Mouse (Mus musculus): ENCODE results near the gene Ptger1. TPM values are rescaled to one million over a fixed set of nuclear protein-coding genes. Genes with fewer than 3 reads are reported as not detected.

Gene Ptger1
- polyA plus RNA-seq, 1 experiment: 0.50 TPM

DNA sequence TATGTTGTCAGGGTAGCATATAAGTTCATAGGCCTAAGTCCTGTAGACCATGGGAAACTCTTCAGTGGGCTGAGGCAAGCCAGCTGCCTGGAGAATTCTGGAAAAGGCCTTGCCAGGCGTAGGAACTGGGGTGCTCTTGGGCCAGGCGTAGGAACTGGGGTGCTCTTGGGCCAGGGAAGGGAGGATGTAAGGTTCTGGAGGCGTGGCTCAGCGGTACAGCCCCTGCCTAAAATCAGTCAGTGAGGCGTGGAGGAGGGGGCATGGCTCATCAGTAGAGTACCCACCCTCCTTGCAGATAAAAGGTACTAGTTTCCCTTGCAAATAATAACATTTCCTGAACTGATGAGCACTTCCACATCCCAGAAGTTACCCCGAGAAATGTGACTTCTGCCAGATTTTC, 11.8 kb upstream of the Ptger1 start:
- no peak for TF ChIP-seq CTCF (IDR thresholded peaks at IDR 0.05; ENCODE audit: borderline replicate concordance, control insufficient read depth, extremely low read depth, insufficient read depth, low read length, poor library complexity)
- no peak for TF ChIP-seq POLR2A (IDR thresholded peaks at IDR 0.05; ENCODE audit: control insufficient read depth, extremely low read depth, insufficient read depth, low read length, poor library complexity)
- DNase-seq: no peak
- 97% methylated on average over 6 of the region's 6 CpGs for WGBS
- Histone ChIP-seq H3K4me1 (replicated peaks; ENCODE audit: control insufficient read depth, insufficient read depth, low read length) (peaks cover 14% of the 10 kb centered on the region), H3K36me3 (ENCODE audit: control insufficient read depth, insufficient read depth, low read length) (no peaks in the 10 kb centered on the region), H3K27ac (ENCODE audit: control insufficient read depth, insufficient read depth, low read length) (no peak overlapping the region), H3K27me3 (ENCODE audit: control insufficient read depth, insufficient read depth, low read length) (no peaks in the 10 kb centered on the region), H3K4me3 (ENCODE audit: control insufficient read depth, insufficient read depth, low read length) (no peak overlapping the region)

DNA sequence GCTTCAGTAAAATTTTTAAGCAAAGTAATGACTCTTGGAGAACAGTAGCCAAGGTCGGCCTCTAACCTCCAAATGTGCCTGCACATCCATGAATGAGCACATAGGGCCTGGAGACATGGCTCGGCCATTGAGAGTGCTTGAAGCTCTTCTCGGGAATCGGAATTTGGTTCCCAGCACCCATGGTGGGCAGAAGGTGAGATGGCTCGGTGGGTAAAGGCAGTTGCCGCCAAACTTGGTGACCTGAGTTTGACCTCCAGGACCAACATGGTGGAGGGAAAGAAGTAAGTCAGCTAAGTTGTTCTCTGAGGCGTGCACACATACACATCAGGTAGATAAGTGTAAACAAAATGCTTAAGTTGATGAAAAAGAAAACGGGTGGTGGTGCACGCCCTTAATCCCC, 10.4 kb upstream of the Ptger1 start:
- Histone ChIP-seq H3K27me3 (ENCODE audit: control insufficient read depth, insufficient read depth, low read length) (no peaks in the 10 kb centered on the region), H3K27ac (ENCODE audit: control insufficient read depth, insufficient read depth, low read length) (no peak overlapping the region), H3K4me3 (ENCODE audit: control insufficient read depth, insufficient read depth, low read length) (no peak overlapping the region), H3K4me1 (replicated peaks; ENCODE audit: control insufficient read depth, insufficient read depth, low read length) (peaks cover 14% of the 10 kb centered on the region), H3K36me3 (ENCODE audit: control insufficient read depth, insufficient read depth, low read length) (no peaks in the 10 kb centered on the region)
- WGBS: 97% methylated on average over 9 of the region's 9 CpGs
- TF ChIP-seq POLR2A (IDR thresholded peaks at IDR 0.05; ENCODE audit: control insufficient read depth, extremely low read depth, insufficient read depth, low read length, poor library complexity) (no peak), CTCF (IDR thresholded peaks at IDR 0.05; ENCODE audit: borderline replicate concordance, control insufficient read depth, extremely low read depth, insufficient read depth, low read length, poor library complexity) (no peak)
- DNase-seq: no peak

- H3K4me1 ChIP-seq (replicated peaks; ENCODE audit: control insufficient read depth, insufficient read depth, low read length): peaks cover 13% of the 10 kb centered on the region
- H3K4me3 ChIP-seq (ENCODE audit: control insufficient read depth, insufficient read depth, low read length): no peak overlapping the region
- TF ChIP-seq CTCF (IDR thresholded peaks at IDR 0.05; ENCODE audit: borderline replicate concordance, control insufficient read depth, extremely low read depth, insufficient read depth, low read length, poor library complexity): no peak
- TF ChIP-seq POLR2A (IDR thresholded peaks at IDR 0.05; ENCODE audit: control insufficient read depth, extremely low read depth, insufficient read depth, low read length, poor library complexity): no peak
- no peak overlapping the region for H3K27ac ChIP-seq (ENCODE audit: control insufficient read depth, insufficient read depth, low read length)
- no peaks in the 10 kb centered on the region for H3K27me3 ChIP-seq (ENCODE audit: control insufficient read depth, insufficient read depth, low read length)
- no peaks in the 10 kb centered on the region for H3K36me3 ChIP-seq (ENCODE audit: control insufficient read depth, insufficient read depth, low read length)
- 95% methylated on average over 13 of the region's 13 CpGs for WGBS
- no peak for DNase-seq
Observed at GRCm38 (mm10) chr8:83656484-83657246, 9.8 kb upstream of the Ptger1 start.

DNA sequence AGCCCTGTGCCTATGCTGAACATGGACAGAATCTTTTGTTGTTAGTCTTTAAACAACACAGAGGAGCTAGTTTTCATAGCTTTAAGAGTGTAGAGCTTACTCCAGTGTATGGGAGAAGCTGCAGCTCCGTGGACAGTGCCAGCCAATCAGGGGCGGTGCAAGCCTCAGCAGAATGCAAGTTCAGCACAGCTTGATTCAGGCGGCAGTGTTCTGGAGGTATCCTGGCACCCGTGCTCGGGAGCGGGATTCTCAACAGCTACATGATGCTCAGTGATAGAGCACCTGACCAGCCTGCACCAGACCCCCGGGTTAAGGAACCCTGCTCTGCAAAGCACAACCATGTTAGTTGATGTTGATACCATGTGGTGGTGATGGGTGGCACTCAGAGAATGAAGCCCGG, 5.9 kb upstream of the Ptger1 start:
- WGBS: 83% methylated on average over 8 of the region's 8 CpGs
- no peak for DNase-seq
- no peak for TF ChIP-seq CTCF (IDR thresholded peaks at IDR 0.05; ENCODE audit: borderline replicate concordance, control insufficient read depth, extremely low read depth, insufficient read depth, low read length, poor library complexity)
- no peak overlapping the region for H3K4me3 ChIP-seq (ENCODE audit: control insufficient read depth, insufficient read depth, low read length)
- no peaks in the 10 kb centered on the region for H3K27me3 ChIP-seq (ENCODE audit: control insufficient read depth, insufficient read depth, low read length)
- no peaks in the 10 kb centered on the region for H3K36me3 ChIP-seq (ENCODE audit: control insufficient read depth, insufficient read depth, low read length)
- H3K4me1 ChIP-seq (replicated peaks; ENCODE audit: control insufficient read depth, insufficient read depth, low read length): peaks cover 3% of the 10 kb centered on the region
- no peak overlapping the region for H3K27ac ChIP-seq (ENCODE audit: control insufficient read depth, insufficient read depth, low read length)

GRCm38 (mm10) chr8:83660995-83661680, 5.3 kb upstream of the Ptger1 start:
- Histone ChIP-seq H3K36me3 (ENCODE audit: control insufficient read depth, insufficient read depth, low read length) (no peaks in the 10 kb centered on the region), H3K27ac (ENCODE audit: control insufficient read depth, insufficient read depth, low read length) (no peak overlapping the region), H3K27me3 (ENCODE audit: control insufficient read depth, insufficient read depth, low read length) (no peaks in the 10 kb centered on the region), H3K4me3 (ENCODE audit: control insufficient read depth, insufficient read depth, low read length) (no peak overlapping the region), H3K4me1 (replicated peaks; ENCODE audit: control insufficient read depth, insufficient read depth, low read length) (peaks cover 3% of the 10 kb centered on the region)
- 87% methylated on average over 22 of the region's 22 CpGs for WGBS
- TF ChIP-seq CTCF (IDR thresholded peaks at IDR 0.05; ENCODE audit: borderline replicate concordance, control insufficient read depth, extremely low read depth, insufficient read depth, low read length, poor library complexity): no peak
- TF ChIP-seq POLR2A (IDR thresholded peaks at IDR 0.05; ENCODE audit: control insufficient read depth, extremely low read depth, insufficient read depth, low read length, poor library complexity): no peak
- DNase-seq: no peak

GRCm38 (mm10) chr8:83662421-83662826, 4.1 kb upstream of the Ptger1 start:
- H3K4me1 ChIP-seq (replicated peaks; ENCODE audit: control insufficient read depth, insufficient read depth, low read length): peaks cover 3% of the 10 kb centered on the region
- no peaks in the 10 kb centered on the region for H3K27me3 ChIP-seq (ENCODE audit: control insufficient read depth, insufficient read depth, low read length)
- peak; percentile 90 for DNase-seq
- H3K27ac ChIP-seq (ENCODE audit: control insufficient read depth, insufficient read depth, low read length): no peak overlapping the region
- H3K4me3 ChIP-seq (ENCODE audit: control insufficient read depth, insufficient read depth, low read length): no peak overlapping the region
- TF ChIP-seq CTCF (IDR thresholded peaks at IDR 0.05; ENCODE audit: borderline replicate concordance, control insufficient read depth, extremely low read depth, insufficient read depth, low read length, poor library complexity): peak; percentile 97
- no peak for TF ChIP-seq POLR2A (IDR thresholded peaks at IDR 0.05; ENCODE audit: control insufficient read depth, extremely low read depth, insufficient read depth, low read length, poor library complexity)
- WGBS: 12% methylated on average over 4 of the region's 4 CpGs
- H3K36me3 ChIP-seq (ENCODE audit: control insufficient read depth, insufficient read depth, low read length): no peaks in the 10 kb centered on the region
